Mouse (Mus musculus) kidney, adult 8-10 months (tissue): Measurements from ENCODE around the gene Gm10260.
A peak's percentile ranks its signal among the peaks of the same experiment; 100 is the strongest.

Source experiments
- DNase-seq, 2 experiments: peaks; one replicate each; pipeline ENCODE4 v3.0.0; 2022

The Gm10260 gene

GRCm38 (mm10) chr13:97768046-97768682 is 7.7 kb upstream of the Gm10260 start:
- no peak for DNase-seq

GRCm38 (mm10) chr13:97766600-97766999 is 6.2 kb upstream of the Gm10260 start:
- DNase-seq, result no peak

GRCm38 (mm10) chr13:97765913-97766312 is 5.5 kb upstream of the Gm10260 start:
- no peak for DNase-seq

- DNase-seq, result no peak
These were observed 3.6 kb upstream of the Gm10260 start for GRCm38 (mm10) chr13:97764067-97764466.

GRCm38 (mm10) chr13:97763436-97763835 is 3.0 kb upstream of the Gm10260 start:
- DNase-seq, result peak; percentile 27 to 32

- no peak for DNase-seq
These were observed 1.7 kb upstream of the Gm10260 start for GRCm38 (mm10) chr13:97762121-97762520.

GRCm38 (mm10) chr13:97757033-97757432 is 3.4 kb downstream of the Gm10260 start:
- DNase-seq, result peak in 1 of 2 experiments; percentile 6

GRCm38 (mm10) chr13:97756091-97756490 is 4.3 kb downstream of the Gm10260 start:
- DNase-seq, result no peak

- no peak for DNase-seq
These were observed 9.5 kb downstream of the Gm10260 start for GRCm38 (mm10) chr13:97750851-97751381.

- DNase-seq, result no peak
These were observed 13.2 kb downstream of the Gm10260 start for GRCm38 (mm10) chr13:97747037-97747860.

GRCm38 (mm10) chr13:97744669-97745068 is 15.8 kb downstream of the Gm10260 start:
- no peak for DNase-seq

GRCm38 (mm10) chr13:97744036-97744435 is 16.4 kb downstream of the Gm10260 start:
- DNase-seq, result no peak

GRCm38 (mm10) chr13:97743229-97743988 is 17.0 kb downstream of the Gm10260 start:
- DNase-seq, result no peak

GRCm38 (mm10) chr13:97735931-97736330 is 24.5 kb downstream of the Gm10260 start:
- no peak for DNase-seq

- no peak for DNase-seq
These were observed 25.7 kb downstream of the Gm10260 start for GRCm38 (mm10) chr13:97734760-97735159.

- no peak for DNase-seq
These were observed 35.1 kb downstream of the Gm10260 start for GRCm38 (mm10) chr13:97725160-97725825.

GRCm38 (mm10) chr13:97724551-97724950 is 35.9 kb downstream of the Gm10260 start:
- no peak for DNase-seq

GRCm38 (mm10) chr13:97712506-97713275 is 47.7 kb downstream of the Gm10260 start:
- no peak for DNase-seq

GRCm38 (mm10) chr13:97711510-97711909 is 48.9 kb downstream of the Gm10260 start:
- DNase-seq, result no peak
